Mouse (Mus musculus): ENCODE measurements around the gene Tnr. TPM values are rescaled to one million over a fixed set of nuclear protein-coding genes. Genes with fewer than 3 reads are reported as not detected.

Tnr gene
- polyA plus RNA-seq, 1 experiment from 2014 or later: 0.04 TPM

GRCm38 (mm10) chr1:159739478-159739877 is 215.9 kb downstream of the Tnr start:
- Histone ChIP-seq H3K4me1 (peaks cover 11% of the 10 kb centered on the region; the same call in 1 of the 2 replicates), H3K27me3 (no peaks in the 10 kb centered on the region; the same call in 1 of the 2 replicates), H3K27ac (no peak overlapping the region), H3K4me3 (no peak overlapping the region), H3K36me3 (no peaks in the 10 kb centered on the region), H3K9me3 (no peaks in the 10 kb centered on the region), H3K9ac (no peak overlapping the region), H3K4me2 (no peak overlapping the region)
- 35% methylated on average over 3 of the region's 3 CpGs for WGBS
- no peak for ATAC-seq (ENCODE audit: insufficient number of reproducible peaks, insufficient read depth, low FRiP score, low TSS enrichment, low read depth)

- 57% methylated on average over 3 of the region's 3 CpGs for WGBS
- H3K27ac ChIP-seq: no peak overlapping the region
- peaks cover 11% of the 10 kb centered on the region; the same call in 1 of the 2 replicates for H3K4me1 ChIP-seq
- H3K4me2 ChIP-seq: no peak overlapping the region
- no peak overlapping the region for H3K4me3 ChIP-seq
- ATAC-seq (ENCODE audit: insufficient number of reproducible peaks, insufficient read depth, low FRiP score, low TSS enrichment, low read depth): no peak
- no peak overlapping the region for H3K9ac ChIP-seq
- H3K36me3 ChIP-seq: no peaks in the 10 kb centered on the region
- no peaks in the 10 kb centered on the region for H3K9me3 ChIP-seq
- no peaks in the 10 kb centered on the region; the same call in 1 of the 2 replicates for H3K27me3 ChIP-seq
These were observed 217.9 kb downstream of the Tnr start for GRCm38 (mm10) chr1:159741237-159742002.

GRCm38 (mm10) chr1:159742003-159742274 is 218.4 kb downstream of the Tnr start:
- 61% methylated on average over 3 of the region's 3 CpGs for WGBS

GRCm38 (mm10) chr1:159743744-159744253 is 220.2 kb downstream of the Tnr start:
- Histone ChIP-seq H3K9me3 (no peaks in the 10 kb centered on the region), H3K27ac (no peak overlapping the region), H3K27me3 (no peaks in the 10 kb centered on the region), H3K9ac (no peak overlapping the region), H3K4me2 (no peak overlapping the region), H3K4me3 (no peak overlapping the region), H3K4me1 (peaks cover 15% of the 10 kb centered on the region), H3K36me3 (no peaks in the 10 kb centered on the region)
- ATAC-seq (ENCODE audit: insufficient number of reproducible peaks, insufficient read depth, low FRiP score, low TSS enrichment, low read depth): no peak
- 78% methylated on average over 2 of the region's 2 CpGs for WGBS

More at GRCm38 (mm10) chr1:159742003-159742274, 218.4 kb downstream of the Tnr start:
- H3K4me1 ChIP-seq: peaks cover 11% of the 10 kb centered on the region; the same call in 1 of the 2 replicates
- no peak overlapping the region for H3K27ac ChIP-seq
- H3K9me3 ChIP-seq: no peaks in the 10 kb centered on the region
- no peak overlapping the region for H3K9ac ChIP-seq
- H3K36me3 ChIP-seq: no peaks in the 10 kb centered on the region
- no peak overlapping the region for H3K4me3 ChIP-seq
- no peak overlapping the region for H3K4me2 ChIP-seq
- no peaks in the 10 kb centered on the region for H3K27me3 ChIP-seq
- ATAC-seq (ENCODE audit: insufficient number of reproducible peaks, insufficient read depth, low FRiP score, low TSS enrichment, low read depth): no peak

- peaks cover 8% of the 10 kb centered on the region for H3K4me1 ChIP-seq
- H3K4me3 ChIP-seq: no peak overlapping the region
- H3K9me3 ChIP-seq: no peaks in the 10 kb centered on the region
- no peak overlapping the region for H3K27ac ChIP-seq
- ATAC-seq (ENCODE audit: insufficient number of reproducible peaks, insufficient read depth, low FRiP score, low TSS enrichment, low read depth): no peak
- H3K4me2 ChIP-seq: no peak overlapping the region
- no peaks in the 10 kb centered on the region for H3K27me3 ChIP-seq
- no peaks in the 10 kb centered on the region for H3K36me3 ChIP-seq
- H3K9ac ChIP-seq: no peak overlapping the region
- WGBS: 72% methylated on average over 2 of the region's 2 CpGs
These were observed 221.7 kb downstream of the Tnr start for GRCm38 (mm10) chr1:159745311-159745710.

GRCm38 (mm10) chr1:159747969-159748368 is 224.4 kb downstream of the Tnr start:
- Histone ChIP-seq H3K36me3 (no peaks in the 10 kb centered on the region), H3K27ac (no peak overlapping the region), H3K9ac (no peak overlapping the region), H3K4me2 (no peak overlapping the region), H3K27me3 (no peaks in the 10 kb centered on the region), H3K4me1 (peaks cover 9% of the 10 kb centered on the region), H3K4me3 (no peak overlapping the region), H3K9me3 (no peaks in the 10 kb centered on the region)
- whole genome bisulfite sequencing: 29% methylated on average over 7 of the region's 7 CpGs
- ATAC-seq (ENCODE audit: insufficient number of reproducible peaks, insufficient read depth, low FRiP score, low TSS enrichment, low read depth): no peak

GRCm38 (mm10) chr1:159750411-159750810 is 226.8 kb downstream of the Tnr start:
- no peak overlapping the region for H3K27ac ChIP-seq
- peaks cover 9% of the 10 kb centered on the region for H3K4me1 ChIP-seq
- H3K9ac ChIP-seq: no peak overlapping the region
- no peaks in the 10 kb centered on the region for H3K27me3 ChIP-seq
- no peaks in the 10 kb centered on the region for H3K9me3 ChIP-seq
- WGBS: 76% methylated on average over 5 of the region's 5 CpGs
- H3K4me3 ChIP-seq: no peak overlapping the region
- no peak overlapping the region for H3K4me2 ChIP-seq
- ATAC-seq (ENCODE audit: insufficient number of reproducible peaks, insufficient read depth, low FRiP score, low TSS enrichment, low read depth): no peak
- H3K36me3 ChIP-seq: no peaks in the 10 kb centered on the region

GRCm38 (mm10) chr1:159750876-159751275 is 227.3 kb downstream of the Tnr start:
- no peak for ATAC-seq (ENCODE audit: insufficient number of reproducible peaks, insufficient read depth, low FRiP score, low TSS enrichment, low read depth)
- Histone ChIP-seq H3K27ac (no peak overlapping the region), H3K4me2 (no peak overlapping the region), H3K27me3 (no peaks in the 10 kb centered on the region), H3K4me3 (no peak overlapping the region), H3K4me1 (peaks cover 9% of the 10 kb centered on the region), H3K9me3 (no peaks in the 10 kb centered on the region), H3K9ac (no peak overlapping the region), H3K36me3 (no peaks in the 10 kb centered on the region)
- WGBS: 19% methylated on average over 6 of the region's 6 CpGs

GRCm38 (mm10) chr1:159760970-159761369 is 237.4 kb downstream of the Tnr start:
- Histone ChIP-seq H3K4me2 (no peak overlapping the region), H3K27ac (no peak overlapping the region), H3K9me3 (no peaks in the 10 kb centered on the region), H3K9ac (0 out of 2 replicates have a peak overlapping the region, but pooled peaks have one; percentile 16), H3K4me3 (no peak overlapping the region), H3K4me1 (peaks cover 12% of the 10 kb centered on the region), H3K36me3 (no peaks in the 10 kb centered on the region), H3K27me3 (peaks cover 2% of the 10 kb centered on the region)
- ATAC-seq (ENCODE audit: insufficient number of reproducible peaks, insufficient read depth, low FRiP score, low TSS enrichment, low read depth): no peak

- Histone ChIP-seq H3K27ac (no peak overlapping the region), H3K4me3 (no peak overlapping the region), H3K27me3 (peaks cover 6% of the 10 kb centered on the region), H3K36me3 (no peaks in the 10 kb centered on the region), H3K4me1 (peaks cover 12% of the 10 kb centered on the region), H3K9ac (no peak overlapping the region), H3K9me3 (no peaks in the 10 kb centered on the region), H3K4me2 (no peak overlapping the region)
- WGBS: 21% methylated on average over 2 of the region's 2 CpGs
- ATAC-seq (ENCODE audit: insufficient number of reproducible peaks, insufficient read depth, low FRiP score, low TSS enrichment, low read depth): no peak
These were observed 240.3 kb downstream of the Tnr start for GRCm38 (mm10) chr1:159763901-159764300.

GRCm38 (mm10) chr1:159764897-159765296 is 241.3 kb downstream of the Tnr start:
- Histone ChIP-seq H3K27me3 (peaks cover 6% of the 10 kb centered on the region), H3K4me2 (no peak overlapping the region), H3K4me1 (peaks cover 13% of the 10 kb centered on the region), H3K36me3 (no peaks in the 10 kb centered on the region), H3K9ac (no peak overlapping the region), H3K9me3 (no peaks in the 10 kb centered on the region), H3K27ac (no peak overlapping the region), H3K4me3 (no peak overlapping the region)
- no peak for ATAC-seq (ENCODE audit: insufficient number of reproducible peaks, insufficient read depth, low FRiP score, low TSS enrichment, low read depth)
- 73% methylated on average over 2 of the region's 2 CpGs for whole genome bisulfite sequencing

GRCm38 (mm10) chr1:159769948-159770347 is 246.4 kb downstream of the Tnr start:
- H3K27me3 ChIP-seq: peaks cover 27% of the 10 kb centered on the region
- no peak overlapping the region for H3K4me3 ChIP-seq
- H3K9me3 ChIP-seq: no peaks in the 10 kb centered on the region
- no peak overlapping the region for H3K9ac ChIP-seq
- no peaks in the 10 kb centered on the region for H3K36me3 ChIP-seq
- no peak overlapping the region for H3K4me2 ChIP-seq
- 0 out of 2 replicates have a peak, but pooled peaks cover 6% of the 10 kb centered on the region for H3K4me1 ChIP-seq
- WGBS: 43% methylated on average over 6 of the region's 6 CpGs
- ATAC-seq (ENCODE audit: insufficient number of reproducible peaks, insufficient read depth, low FRiP score, low TSS enrichment, low read depth): no peak
- no peak overlapping the region for H3K27ac ChIP-seq
